Mouse (Mus musculus) mouse embryonic stem cell (cell line): ENCODE measurements around the gene Ager.

ENCODE experiments used
- in situ Hi-C, 2 experiments: fragments of 300-500 bp; cut with MboI; formaldehyde crosslinking; loops; 1 replicate in 1 of 2; 3 replicates in 1 of 2; pipeline ENCODE4 v1.14.3; 2019 to 2020; ENCODE audit warnings: low sequenced_read_pairs in 2 of 2, low pct_unique_long_range_greater_than_20kb in 1 of 2, mixed read lengths in 1 of 2; ENCODE audit not compliant: unreplicated experiment in 1 of 2

The Ager gene

DNA sequence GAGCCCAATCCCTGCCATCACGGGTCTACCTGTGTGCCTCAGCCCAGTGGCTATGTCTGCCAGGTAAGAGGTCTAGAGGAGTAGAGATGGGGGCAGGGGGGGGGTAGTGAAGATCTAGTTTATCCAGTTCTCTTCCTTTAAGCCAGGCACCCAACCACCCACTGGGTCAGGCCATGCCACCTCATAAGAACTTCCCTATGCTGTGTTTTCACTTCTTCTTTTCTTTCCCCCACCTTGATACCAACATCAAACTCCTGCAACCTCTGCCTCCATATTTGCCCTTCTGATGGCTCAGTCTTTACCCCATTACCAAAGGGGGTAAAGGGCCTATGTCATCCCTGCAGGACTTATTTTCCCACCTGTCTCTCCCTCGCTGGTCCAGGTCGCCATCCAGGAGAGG is 19.6 kb upstream of the Ager start:
- in situ Hi-C loops = loop anchor here in 1 of 2 experiments (5.0 kb wide), 1 partner anchor 49 kb away; the partner anchor contains the start of genes Ppt2 and Prrt1

DNA sequence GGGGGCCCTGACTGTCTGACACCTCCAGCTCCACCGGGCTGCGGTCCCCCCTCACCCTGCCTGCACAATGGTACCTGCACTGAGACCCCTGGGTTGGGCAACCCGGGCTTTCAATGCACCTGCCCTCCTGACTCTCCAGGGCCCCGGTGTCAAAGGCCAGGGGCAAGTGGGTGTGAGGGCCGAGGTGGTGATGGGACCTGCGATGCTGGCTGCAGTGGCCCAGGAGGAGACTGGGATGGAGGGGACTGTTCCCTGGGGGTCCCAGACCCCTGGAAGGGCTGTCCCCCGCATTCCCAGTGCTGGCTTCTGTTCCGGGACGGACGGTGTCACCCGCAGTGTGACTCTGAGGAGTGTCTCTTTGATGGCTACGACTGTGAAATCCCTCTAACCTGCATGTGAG is 15.1 kb upstream of the Ager start:
- in situ Hi-C loops = no loop called here

DNA sequence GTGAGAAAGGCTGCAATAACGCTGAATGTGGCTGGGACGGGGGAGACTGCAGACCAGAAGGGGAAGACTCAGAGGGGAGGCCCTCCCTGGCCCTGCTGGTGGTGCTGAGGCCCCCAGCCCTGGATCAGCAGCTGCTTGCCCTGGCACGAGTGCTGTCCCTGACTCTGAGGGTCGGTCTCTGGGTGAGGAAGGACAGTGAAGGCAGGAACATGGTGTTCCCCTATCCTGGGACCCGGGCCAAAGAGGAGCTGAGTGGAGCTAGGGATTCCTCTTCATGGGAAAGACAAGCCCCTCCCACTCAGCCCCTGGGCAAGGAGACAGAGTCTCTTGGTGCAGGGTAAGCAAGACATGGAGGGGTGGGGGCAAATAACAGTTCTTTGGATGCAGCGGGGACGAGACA is 14.3 kb upstream of the Ager start:
- in situ Hi-C loops = no loop called here

DNA sequence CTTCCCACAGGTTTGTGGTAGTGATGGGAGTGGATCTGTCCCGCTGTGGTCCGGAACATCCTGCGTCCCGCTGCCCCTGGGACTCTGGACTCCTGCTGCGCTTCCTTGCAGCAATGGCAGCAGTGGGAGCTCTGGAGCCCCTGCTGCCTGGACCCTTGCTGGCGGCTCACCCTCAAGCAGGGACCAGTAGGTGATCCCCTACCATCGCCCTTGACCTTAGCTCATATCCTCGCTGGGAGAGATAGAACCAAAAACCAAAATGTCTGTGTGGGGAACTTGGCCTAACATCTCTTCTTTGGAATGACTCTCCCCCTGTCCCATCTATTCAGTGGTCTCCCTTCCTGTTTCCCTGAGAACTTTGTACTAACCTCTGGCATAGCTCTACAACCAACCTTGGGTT is 13.8 kb upstream of the Ager start:
- in situ Hi-C loops = no loop called here

DNA sequence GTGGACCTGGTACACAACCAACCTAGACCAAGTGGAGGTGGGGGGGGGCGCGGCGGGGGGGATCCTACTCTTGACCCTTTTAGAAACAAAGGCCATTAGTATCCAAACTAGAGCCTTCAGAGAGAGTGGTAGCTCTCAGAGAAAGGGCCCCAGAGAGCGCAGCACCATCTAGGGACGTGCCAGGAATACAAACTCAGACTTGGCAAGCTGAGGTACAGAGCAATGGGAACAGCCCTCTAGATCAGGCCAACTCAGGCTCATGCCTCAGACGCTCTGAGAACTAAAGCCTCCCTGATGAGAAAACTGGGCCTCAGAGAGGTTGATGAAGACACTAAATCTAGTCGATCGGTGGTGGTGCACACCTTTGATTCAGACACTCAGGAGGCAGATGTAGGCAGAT is 12.5 kb upstream of the Ager start:
- in situ Hi-C loops = no loop called here

DNA sequence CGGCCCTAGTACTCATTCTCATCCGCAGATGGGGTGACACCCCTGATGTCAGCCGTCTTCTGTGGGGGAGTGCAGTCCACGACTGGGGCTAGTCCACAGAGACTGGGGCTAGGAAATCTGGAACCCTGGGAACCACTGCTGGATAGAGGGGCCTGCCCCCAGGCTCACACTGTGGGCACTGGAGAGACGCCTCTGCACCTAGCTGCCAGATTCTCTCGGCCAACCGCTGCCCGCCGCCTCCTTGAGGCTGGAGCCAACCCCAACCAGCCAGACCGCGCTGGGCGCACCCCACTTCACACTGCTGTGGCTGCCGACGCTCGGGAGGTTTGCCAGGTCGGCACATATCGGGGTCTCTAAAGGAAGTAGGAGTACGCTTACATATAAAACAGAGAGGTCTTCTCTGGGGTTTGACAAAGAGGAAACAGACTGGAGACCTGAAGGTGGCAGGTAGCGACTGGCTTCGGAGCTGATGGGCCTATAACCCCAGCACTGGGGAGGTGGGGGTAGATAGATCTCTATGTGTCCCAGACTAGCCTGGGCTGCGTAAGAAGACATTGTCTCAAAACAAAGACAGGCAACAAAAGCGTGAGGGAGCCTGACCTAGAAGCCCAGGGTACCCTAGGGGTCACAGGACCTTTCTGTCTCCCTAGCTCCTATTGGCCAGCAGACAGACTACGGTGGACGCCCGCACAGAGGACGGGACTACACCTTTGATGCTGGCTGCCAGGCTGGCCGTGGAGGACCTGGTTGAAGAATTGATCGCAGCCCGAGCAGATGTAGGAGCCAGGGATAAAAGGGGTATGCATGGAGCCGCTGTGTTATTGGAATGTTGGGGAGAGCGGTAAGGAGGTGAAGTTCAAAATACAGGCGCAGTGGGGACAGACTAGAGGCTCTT is 11.5 kb upstream of the Ager start:
- in situ Hi-C loops = no loop called here

DNA sequence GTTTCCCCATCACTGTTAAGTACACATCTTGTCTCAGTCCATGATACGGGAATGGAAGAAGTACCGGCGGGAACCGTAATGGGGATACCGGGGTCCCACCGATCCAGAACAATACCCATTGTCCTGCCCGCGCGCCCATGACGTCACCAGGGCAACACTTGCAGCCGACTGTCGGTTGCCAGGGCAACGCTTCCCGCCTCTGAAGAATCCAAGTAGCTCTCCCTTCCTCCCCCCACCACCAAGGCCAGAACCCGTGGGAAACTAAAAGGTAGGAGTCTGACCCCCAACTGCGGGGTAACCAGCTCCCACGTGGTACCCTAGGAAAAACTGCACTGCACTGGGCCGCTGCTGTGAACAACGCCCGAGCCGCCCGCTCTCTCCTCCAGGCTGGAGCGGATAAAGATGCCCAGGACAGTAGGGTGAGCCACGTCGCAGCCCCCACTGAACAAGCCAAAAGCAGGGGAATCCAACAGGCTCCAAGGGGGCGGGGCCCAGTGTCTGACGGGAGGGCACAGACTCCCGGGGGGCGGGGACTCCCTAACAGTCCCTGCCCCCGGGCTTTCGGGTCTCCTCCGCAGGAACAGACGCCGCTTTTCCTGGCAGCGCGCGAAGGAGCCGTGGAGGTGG is 10.8 kb upstream of the Ager start:
- in situ Hi-C loops = no loop called here

DNA sequence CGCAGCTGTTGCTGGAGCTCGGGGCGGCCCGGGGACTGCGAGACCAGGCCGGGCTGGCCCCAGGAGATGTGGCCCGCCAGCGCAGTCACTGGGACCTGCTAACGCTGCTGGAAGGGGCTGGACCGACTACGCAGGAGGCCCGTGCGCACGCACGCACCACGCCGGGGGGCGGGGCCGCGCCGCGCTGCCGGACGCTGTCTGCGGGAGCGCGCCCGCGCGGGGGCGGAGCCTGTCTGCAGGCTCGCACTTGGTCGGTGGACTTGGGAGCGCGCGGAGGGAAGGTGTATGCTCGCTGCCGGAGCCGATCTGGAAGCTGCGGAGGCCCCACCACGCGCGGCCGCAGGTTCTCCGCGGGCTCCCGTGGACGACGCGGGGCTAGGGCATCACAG is 10.2 kb upstream of the Ager start:
- in situ Hi-C loops = no loop called here

DNA sequence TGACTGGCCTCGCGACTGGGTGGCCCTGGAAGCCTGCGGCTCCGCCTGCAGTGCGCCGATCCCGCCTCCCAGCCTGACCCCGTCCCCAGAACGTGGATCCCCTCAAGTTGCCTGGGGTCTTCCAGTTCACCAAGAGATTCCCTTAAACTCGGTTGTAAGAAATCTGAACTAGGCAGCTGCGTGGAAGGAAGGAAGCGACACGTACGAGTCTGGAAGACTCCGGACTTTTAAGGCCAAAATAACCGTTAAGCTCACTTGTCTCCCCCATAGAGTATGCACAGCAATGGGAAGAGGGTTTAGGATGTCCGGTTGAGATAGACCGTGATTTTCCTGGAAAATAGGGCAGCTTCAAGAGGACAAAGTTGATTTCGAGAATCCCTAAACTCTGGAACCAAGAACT is 9.8 kb upstream of the Ager start:
- in situ Hi-C loops = no loop called here

DNA sequence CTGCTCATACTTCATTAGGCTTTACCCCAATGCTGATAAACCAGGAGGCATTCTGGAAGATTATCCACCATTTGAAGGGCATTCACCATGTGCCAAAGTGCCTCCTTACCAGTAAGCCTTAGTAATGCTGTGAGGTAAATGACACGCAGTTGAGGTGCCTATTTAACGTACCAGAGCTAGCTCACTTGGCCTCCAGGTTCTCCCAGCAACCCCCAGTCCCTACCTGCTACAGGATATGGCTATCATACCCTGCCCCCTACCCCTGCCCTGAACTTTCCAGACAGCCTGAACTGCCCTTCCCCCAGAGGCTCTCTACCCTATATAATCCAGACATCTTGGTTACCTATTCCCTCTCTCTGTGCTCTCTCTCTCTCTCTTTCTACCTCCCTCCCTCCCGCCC is 8.9 kb upstream of the Ager start:
- in situ Hi-C loops = no loop called here

DNA sequence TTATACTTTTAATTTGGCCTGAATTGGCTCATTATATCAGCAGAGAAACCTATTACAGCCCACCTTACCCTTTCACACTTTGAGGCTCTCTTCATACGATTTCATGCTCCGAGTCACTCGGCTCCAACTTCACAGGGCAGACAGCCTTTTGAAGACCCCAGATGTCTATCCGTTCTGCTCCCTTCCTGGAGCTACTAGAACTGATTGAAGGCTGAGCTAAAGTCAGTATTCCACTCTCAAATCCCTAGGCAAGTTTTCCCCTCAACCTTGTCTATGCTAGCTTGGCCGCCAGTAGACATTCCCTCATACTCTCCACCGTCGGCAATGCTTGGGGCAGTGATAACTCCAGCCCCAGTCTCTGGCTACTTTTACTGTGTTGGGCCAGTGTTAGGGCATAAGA is 8.5 kb upstream of the Ager start:
- in situ Hi-C loops = no loop called here

DNA sequence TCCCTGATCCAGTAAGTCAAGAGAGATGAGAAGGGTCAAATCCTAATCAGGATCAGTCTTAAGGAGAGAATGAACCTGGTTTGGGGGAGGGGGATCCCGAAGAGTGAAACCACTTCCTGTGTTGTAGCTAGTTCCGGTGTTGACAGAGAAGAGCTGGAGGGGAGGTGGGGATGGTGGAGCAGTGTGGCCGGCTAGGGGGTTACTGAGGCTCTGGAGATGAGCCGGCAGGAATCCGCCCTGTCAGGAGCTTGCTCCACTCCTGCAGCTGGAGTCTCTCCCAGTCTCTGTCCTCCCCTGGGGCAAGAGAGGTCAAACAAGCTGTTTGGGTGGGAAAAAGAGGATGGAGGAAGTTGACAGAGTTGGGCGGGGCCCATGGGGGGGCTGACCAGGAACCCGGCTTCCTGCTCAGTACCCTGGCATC is 8.0 kb upstream of the Ager start, which contains the start of gene Gpsm3:
Gene Gpsm3, plus strand, starts transcription at position 126 of the 421 bp plus-strand sequence.
- in situ Hi-C loops = no loop called here

DNA sequence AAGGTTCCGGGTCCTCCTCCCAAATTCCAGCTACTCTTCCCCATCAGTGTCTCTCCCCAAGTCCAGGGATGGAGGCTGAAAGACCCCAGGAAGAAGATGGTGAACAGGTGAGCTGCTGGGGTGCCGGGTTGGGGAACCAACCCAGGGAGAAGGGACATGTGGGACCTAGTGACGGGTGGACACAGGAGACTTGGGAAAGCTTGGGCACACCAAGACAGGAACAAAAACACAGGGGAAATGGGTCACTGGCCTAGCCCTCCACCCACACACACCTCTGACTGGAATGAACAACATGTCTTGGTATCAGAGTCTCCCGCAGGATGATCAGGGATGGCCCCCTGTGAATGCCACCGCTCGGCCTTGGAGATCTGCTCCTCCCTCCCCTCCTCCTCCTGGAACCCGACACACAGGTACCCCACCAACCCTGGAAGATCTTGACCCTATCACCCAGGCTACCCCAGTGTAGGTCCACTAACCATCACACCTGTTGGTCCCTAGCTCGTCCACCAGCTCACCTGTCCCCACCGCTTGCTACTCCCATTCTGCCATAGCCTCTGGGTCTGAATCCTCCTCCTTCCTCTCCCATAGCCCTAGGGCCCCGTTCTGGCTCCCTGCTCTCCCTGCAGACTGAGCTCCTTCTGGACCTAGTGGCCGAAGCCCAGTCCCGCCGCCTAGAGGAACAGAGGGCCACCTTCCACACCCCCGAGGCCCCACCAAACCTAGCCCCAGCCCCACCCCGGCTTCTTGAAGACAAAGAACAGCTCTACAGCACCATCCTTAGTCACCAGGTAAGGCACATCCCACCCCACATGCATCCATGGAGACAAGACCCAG is 7.3 kb upstream of the Ager start:
- in situ Hi-C loops = no loop called here

DNA sequence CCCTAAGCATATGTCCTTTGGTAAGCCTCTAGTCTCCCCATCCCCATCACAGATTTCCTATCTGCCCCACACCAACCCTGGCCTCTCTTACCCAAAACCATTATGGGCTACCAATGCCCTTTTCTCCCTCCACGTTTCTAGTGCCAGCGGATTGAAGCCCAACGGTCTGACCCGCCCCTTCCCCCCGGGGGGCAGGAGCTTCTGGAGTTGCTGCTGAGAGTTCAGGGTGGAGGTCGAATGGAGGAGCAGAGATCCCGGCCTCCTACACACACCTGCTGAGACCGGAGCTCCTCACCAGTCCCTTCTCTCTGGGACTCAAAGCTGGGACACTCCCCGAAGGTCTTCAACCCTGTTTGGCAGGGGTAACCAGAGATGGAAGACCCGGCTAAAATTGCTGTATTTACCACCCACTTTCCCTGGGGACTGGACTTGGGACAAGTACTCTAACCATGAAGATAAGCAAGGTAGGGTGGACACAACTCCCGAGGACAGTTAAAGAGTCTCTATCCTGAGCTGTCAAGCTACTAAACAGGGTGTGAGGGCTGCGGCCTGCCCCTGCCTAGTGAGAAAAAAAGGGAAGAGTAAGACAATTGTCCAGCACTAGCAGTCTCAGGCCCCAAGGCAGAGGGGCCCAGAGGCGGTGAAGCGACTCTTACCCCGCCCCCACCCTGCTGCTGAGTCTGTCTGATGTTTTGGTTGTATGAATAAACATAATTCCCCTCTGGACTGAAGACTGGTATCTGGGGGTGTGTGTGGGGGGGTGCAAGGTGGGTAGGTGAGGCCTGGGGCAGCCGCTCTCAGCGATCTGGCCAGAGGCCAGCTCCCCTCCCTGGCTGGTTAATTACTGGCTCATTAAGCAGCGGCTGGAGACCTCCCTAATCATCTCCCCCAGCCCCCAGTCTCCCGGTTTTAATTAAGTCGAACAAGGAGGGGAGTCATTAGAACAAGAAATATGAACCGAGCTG is 6.4 kb upstream of the Ager start, which contains the start of gene Pbx2:
Gene Pbx2, plus strand, starts transcription at position 238 of the 965 bp plus-strand sequence.
- in situ Hi-C loops = no loop called here

DNA sequence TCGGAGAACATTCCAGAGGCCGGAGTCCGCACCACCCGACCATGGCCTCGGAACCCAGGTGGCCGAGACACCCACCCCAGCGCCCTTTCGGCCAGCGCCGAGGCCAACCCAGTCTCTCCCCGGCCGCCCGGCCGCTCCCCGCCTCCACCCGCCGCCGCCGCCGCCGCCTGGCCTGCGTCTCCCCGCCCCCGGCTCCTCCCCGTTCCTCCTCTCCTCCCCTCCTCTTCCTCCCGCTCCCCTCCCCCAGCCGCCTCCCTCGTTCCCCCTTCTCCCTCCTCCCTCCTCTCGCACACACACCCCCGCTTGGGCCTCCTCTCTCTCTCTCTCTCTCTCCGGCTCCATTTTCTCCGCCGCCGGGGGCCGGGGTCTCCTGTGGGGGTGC is 5.7 kb upstream of the Ager start:
- in situ Hi-C loops = no loop called here

DNA sequence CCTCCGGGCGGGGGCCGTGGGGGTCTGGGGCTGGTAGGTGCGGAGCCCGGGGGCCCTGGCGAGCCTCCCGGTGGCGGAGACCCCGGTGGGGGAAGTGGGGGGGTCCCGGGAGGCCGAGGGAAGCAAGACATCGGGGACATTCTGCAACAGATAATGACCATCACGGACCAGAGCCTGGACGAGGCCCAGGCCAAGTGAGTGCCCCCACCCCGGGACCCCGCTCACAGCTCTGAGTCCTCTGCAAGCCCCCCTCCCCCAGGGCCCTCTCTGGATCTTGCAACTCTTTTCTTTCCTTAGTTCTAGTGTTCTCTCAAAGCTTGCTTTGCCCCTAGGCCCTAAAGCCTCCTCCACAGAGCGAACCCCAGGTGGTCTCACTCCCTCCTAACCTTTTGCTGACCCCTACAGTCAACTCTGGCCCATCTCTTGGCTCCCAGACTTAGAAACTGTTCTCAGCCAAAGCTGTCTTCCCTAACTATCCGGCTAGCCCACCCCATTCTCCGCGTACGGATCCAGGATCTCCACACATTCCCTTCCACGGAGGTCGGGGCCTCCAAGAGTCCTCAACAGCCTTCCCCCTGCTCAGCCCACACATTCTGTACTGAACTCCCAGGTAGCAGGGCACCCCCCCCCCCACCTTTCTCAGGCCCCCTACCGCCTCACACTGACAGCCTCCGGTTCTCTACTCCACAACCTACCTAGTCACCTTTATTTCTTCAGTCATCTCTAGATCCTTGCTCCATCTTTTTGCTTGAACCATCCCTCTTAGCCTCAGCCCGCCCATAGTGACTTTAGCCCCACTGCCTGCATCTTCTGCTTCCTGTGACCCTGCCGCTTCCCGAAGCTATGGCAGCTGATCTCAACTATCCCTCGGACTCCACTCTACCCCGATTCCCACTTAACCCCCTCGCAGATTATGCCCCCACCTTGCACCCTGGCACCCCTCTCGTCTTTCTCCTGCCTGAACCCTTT is 4.8 kb upstream of the Ager start:
- in situ Hi-C loops = no loop called here
